Mouse (Mus musculus): ENCODE measurements around the gene Plp1. TPM values are rescaled to one million over a fixed set of nuclear protein-coding genes. Genes with fewer than 3 reads are reported as not detected.

The Plp1 gene
- polyA plus RNA-seq, 1 experiment: 2.6 TPM

DNA sequence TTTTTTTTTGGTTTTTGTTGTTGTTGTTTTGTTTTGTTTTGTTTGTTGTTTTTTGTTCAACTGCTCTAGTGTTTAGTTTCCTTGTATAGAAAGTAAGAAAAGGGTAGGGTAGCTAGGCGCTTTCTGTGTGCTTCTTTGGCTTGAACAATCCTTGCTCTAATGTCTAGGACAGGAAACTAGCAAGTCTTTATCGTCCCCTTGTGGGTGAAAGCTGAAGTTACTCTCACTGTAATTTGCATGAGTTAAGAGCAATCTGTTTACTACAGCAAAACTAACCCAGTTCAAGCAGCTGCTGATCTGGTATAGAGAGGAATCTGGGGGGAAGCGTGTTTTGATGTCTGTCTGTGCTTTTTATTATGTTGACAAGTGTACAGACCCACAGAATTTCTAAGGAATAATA, 27.8 kb downstream of the Plp1 start:
- Histone ChIP-seq H3K4me3 (ENCODE audit: insufficient read depth, low read length) (no peak overlapping the region), H3K4me1 (ENCODE audit: control insufficient read depth, insufficient read depth, low read length) (no peaks in the 10 kb centered on the region), H3K27ac (ENCODE audit: insufficient read depth, low read length) (no peak overlapping the region)
- TF ChIP-seq CTCF (IDR thresholded peaks at IDR 0.05; ENCODE audit: borderline replicate concordance, insufficient read depth, low read length) (no peak), POLR2A (IDR thresholded peaks at IDR 0.05; ENCODE audit: low read depth, low read length) (no peak)

GRCm38 (mm10) chrX:136868061-136869040, 45.9 kb downstream of the Plp1 start, which contains the start of gene Rab9b:
Rab9b (minus strand) TSS chrX:136868755.
- no peaks in the 10 kb centered on the region for H3K4me1 ChIP-seq (ENCODE audit: control insufficient read depth, insufficient read depth, low read length)
- peak within 1 kb of the TSS; percentile 50 for H3K4me3 ChIP-seq (ENCODE audit: insufficient read depth, low read length)
- TF ChIP-seq POLR2A (IDR thresholded peaks at IDR 0.05; ENCODE audit: low read depth, low read length) (no peak), CTCF (IDR thresholded peaks at IDR 0.05; ENCODE audit: borderline replicate concordance, insufficient read depth, low read length) (no peak)
- no peak within 1 kb of the TSS for H3K27ac ChIP-seq (ENCODE audit: insufficient read depth, low read length)

Other genes with a start within 250 kb of the Plp1 start
- gene Tceal3, start 231.8 kb upstream of the Plp1 start, polyA plus RNA-seq (2011; ENCODE audit: insufficient read length, low read depth, missing spikeins): 7.1 and 11.6 TPM in 2 replicates
- 6.1 and 7.6 TPM in 2 replicates for gene Tceal1, start 114.7 kb upstream of the Plp1 start, polyA plus RNA-seq (2011; ENCODE audit: insufficient read length, low read depth, missing spikeins)
- 634 and 777 TPM in 2 replicates for gene Morf4l2, start 79.0 kb upstream of the Plp1 start, polyA plus RNA-seq (2011; ENCODE audit: insufficient read length, low read depth, missing spikeins)
- gene Glra4, start 42.5 kb upstream of the Plp1 start, polyA plus RNA-seq (2011; ENCODE audit: insufficient read length, low read depth, missing spikeins): not detected in 2 replicates
- 0.12 TPM in 1 of 2 replicates, not detected in the other for gene Rab9b, start 46.1 kb downstream of the Plp1 start, polyA plus RNA-seq (2011; ENCODE audit: insufficient read length, low read depth, missing spikeins)
- not detected in 2 replicates for gene H2bfm, start 104.7 kb downstream of the Plp1 start, polyA plus RNA-seq (2011; ENCODE audit: insufficient read length, low read depth, missing spikeins)
- 3.9 and 4.5 TPM in 2 replicates for gene Tmsb15b2, start 152.8 kb downstream of the Plp1 start, polyA plus RNA-seq (2011; ENCODE audit: insufficient read length, low read depth, missing spikeins)
- 1.1 TPM in 1 of 2 replicates, not detected in the other for gene Tmsb15l, start 154.2 kb downstream of the Plp1 start, polyA plus RNA-seq (2011; ENCODE audit: insufficient read length, low read depth, missing spikeins)
- 16.7 and 18.6 TPM in 2 replicates for gene Tmsb15b1, start 154.2 kb downstream of the Plp1 start, polyA plus RNA-seq (2011; ENCODE audit: insufficient read length, low read depth, missing spikeins)
- 2.7 and 4.5 TPM in 2 replicates for gene Zcchc18, start 170.5 kb downstream of the Plp1 start, polyA plus RNA-seq (2011; ENCODE audit: insufficient read length, low read depth, missing spikeins)
- 6.7 and 8.0 TPM in 2 replicates for gene Slc25a53, start 215.6 kb downstream of the Plp1 start, polyA plus RNA-seq (2011; ENCODE audit: insufficient read length, low read depth, missing spikeins)
- gene Fam199x, start 226.9 kb downstream of the Plp1 start, polyA plus RNA-seq (2011; ENCODE audit: insufficient read length, low read depth, missing spikeins): 7.9 and 8.1 TPM in 2 replicates

Data from embryonic fibroblast, embryonic 13.5 days (primary cell).